Mouse (Mus musculus) kidney, embryonic 14.5 days (tissue): ENCODE data around the gene Slamf7. TPM values are rescaled to one million over a fixed set of nuclear protein-coding genes. Genes with fewer than 3 reads are reported as not detected.

Experiments
- ATAC-seq: fragments of 200-750 bp; cut with Nextera tagmentation; 2 replicates; pipeline ENCODE4 v1.8.0; 2017; ENCODE audit warnings: moderate number of reproducible peaks, mild to moderate bottlenecking, moderate TSS enrichment, moderate library complexity; ENCODE audit not compliant: low FRiP score, low TSS enrichment
- H3K27ac ChIP-seq: fragments of 300-500 bp; sonication (generic); 2 replicates; pipeline ENCODE4 v1.5.1; 2014; ENCODE audit warnings: low read depth, mild to moderate bottlenecking, low read length, moderate library complexity, mixed read lengths
- H3K27me3 ChIP-seq: fragments of 300-500 bp; sonication (generic); 2 replicates; pipeline ENCODE4 v1.6.1; 2014; ENCODE audit warnings: mild to moderate bottlenecking, low read length; ENCODE audit not compliant: control insufficient read depth, insufficient read depth
- H3K36me3 ChIP-seq: fragments of 300-500 bp; sonication (generic); 2 replicates; pipeline ENCODE4 v1.6.1; 2014; ENCODE audit warnings: low read length, mixed read lengths; ENCODE audit not compliant: control insufficient read depth, insufficient read depth
- H3K4me1 ChIP-seq: fragments of 300-500 bp; sonication (generic); 2 replicates; pipeline ENCODE4 v1.6.1; 2014; ENCODE audit warnings: low read length, mixed read lengths; ENCODE audit not compliant: control insufficient read depth, insufficient read depth
- H3K4me2 ChIP-seq: fragments of 300-500 bp; sonication (generic); replicated peaks from 2 replicates; pipeline ENCODE4 v1.6.1; 2014; ENCODE audit warnings: low read depth, mild to moderate bottlenecking, low read length
- H3K4me3 ChIP-seq: fragments of 300-500 bp; sonication (generic); 2 replicates; pipeline ENCODE4 v1.5.1; 2014; ENCODE audit warnings: mild to moderate bottlenecking, low read length
- H3K9ac ChIP-seq: fragments of 300-500 bp; sonication (generic); 2 replicates; pipeline ENCODE4 v1.6.1; 2014; ENCODE audit warnings: low read depth, mild to moderate bottlenecking, low read length, moderate library complexity
- H3K9me3 ChIP-seq: fragments of 300-500 bp; sonication (generic); 2 replicates; pipeline ENCODE4 v1.6.1; 2016; ENCODE audit warnings: low read length; ENCODE audit not compliant: control insufficient read depth
- WGBS: fragments of 180-500 bp; shearing (Covaris S2); extraction: QIAGEN DNeasy Blood & Tissue Kit; methylation state at CpG from one replicate; pipeline ENCODE4 v1.1.7; 2014; 5-methylcytosine and 5-hydroxymethylcytosine counted together
- microRNA-seq: library from miRNA; unstranded; fragments of <30 nt; microRNA quantifications from one replicate; pipeline ENCODE4, GENCODE M21; 2016
- polyA plus RNA-seq: library from polyadenylated mRNA; unstranded; fragments of >200 nt; fragmentation: Nextera tagmentation; extraction: Ambion mirVana; gene quantifications from 2 replicates; pipeline ENCODE4 v1.2.1, GENCODE M21; 2014

Slamf7 gene
- polyA plus RNA-seq, 1 experiment from 2014 or later, result not detected

- Histone ChIP-seq H3K36me3 (no peaks in the 10 kb centered on the region), H3K4me1 (no peaks in the 10 kb centered on the region), H3K27ac (no peak overlapping the region), H3K27me3 (no peaks in the 10 kb centered on the region), H3K4me2 (no peak overlapping the region), H3K4me3 (no peak overlapping the region), H3K9me3 (no peaks in the 10 kb centered on the region), H3K9ac (no peak overlapping the region)
- 95% methylated on average over 2 of the region's 2 CpGs for WGBS
- ATAC-seq, result no peak
Measured at GRCm38 (mm10) chr1:171610026-171610425, 42.8 kb downstream of the Slamf7 start.

GRCm38 (mm10) chr1:171607176-171607575, 45.7 kb downstream of the Slamf7 start, which contains the start of gene Ly9:
Ly9 (minus strand) TSS chr1:171607410.
- H3K4me2 ChIP-seq, result no peak within 1 kb of the TSS
- H3K4me1 ChIP-seq, result no peaks in the 10 kb centered on the region
- no peaks in the 10 kb centered on the region for H3K9me3 ChIP-seq
- 81% methylated on average over 9 of the region's 9 CpGs for WGBS
- no peak within 1 kb of the TSS for H3K27ac ChIP-seq
- no peak for ATAC-seq
- H3K36me3 ChIP-seq, result no peaks in the 10 kb centered on the region
- no peak within 1 kb of the TSS for H3K4me3 ChIP-seq
- no peaks in the 10 kb centered on the region for H3K27me3 ChIP-seq
- no peak within 1 kb of the TSS for H3K9ac ChIP-seq

- H3K36me3 ChIP-seq, result no peaks in the 10 kb centered on the region
- H3K9me3 ChIP-seq, result no peaks in the 10 kb centered on the region
- no peak overlapping the region for H3K9ac ChIP-seq
- H3K4me2 ChIP-seq, result no peak overlapping the region
- H3K4me3 ChIP-seq, result no peak overlapping the region
- H3K4me1 ChIP-seq, result no peaks in the 10 kb centered on the region
- no peak overlapping the region for H3K27ac ChIP-seq
- WGBS, result 83% methylated on average over 3 of the region's 3 CpGs
- ATAC-seq, result no peak
- H3K27me3 ChIP-seq, result no peaks in the 10 kb centered on the region
Measured at GRCm38 (mm10) chr1:171606656-171607055, 46.2 kb downstream of the Slamf7 start.

GRCm38 (mm10) chr1:171604686-171605085, 48.1 kb downstream of the Slamf7 start:
- no peak overlapping the region for H3K4me2 ChIP-seq
- no peak overlapping the region for H3K4me3 ChIP-seq
- 75% methylated on average over 3 of the region's 3 CpGs for WGBS
- no peaks in the 10 kb centered on the region for H3K4me1 ChIP-seq
- no peak for ATAC-seq
- H3K27me3 ChIP-seq, result no peaks in the 10 kb centered on the region
- H3K9me3 ChIP-seq, result no peaks in the 10 kb centered on the region
- no peaks in the 10 kb centered on the region for H3K36me3 ChIP-seq
- H3K9ac ChIP-seq, result no peak overlapping the region
- no peak overlapping the region for H3K27ac ChIP-seq

- Histone ChIP-seq H3K27me3 (no peaks in the 10 kb centered on the region), H3K36me3 (no peaks in the 10 kb centered on the region), H3K4me3 (no peak overlapping the region), H3K4me1 (no peaks in the 10 kb centered on the region), H3K9ac (no peak overlapping the region), H3K4me2 (no peak overlapping the region), H3K27ac (no peak overlapping the region), H3K9me3 (no peaks in the 10 kb centered on the region)
- WGBS, result 90% methylated on average over 2 of the region's 2 CpGs
- no peak for ATAC-seq
Measured at GRCm38 (mm10) chr1:171584584-171584983, 68.3 kb downstream of the Slamf7 start.

Small RNAs within 50 kb of the gene (microRNA-seq; reads per million reads assigned to microRNA genes)
- not detected for gene Mir7683

Other genes starting within 250 kb of the Slamf7 start
- gene Usf1, start 241.7 kb downstream of the Slamf7 start, polyA plus RNA-seq, result 85.4 and 86.4 TPM in 2 replicates
- gene Tstd1, start 234.2 kb downstream of the Slamf7 start, polyA plus RNA-seq, result 2.2 and 4.0 TPM in 2 replicates
- 96.4 and 127 TPM in 2 replicates for gene F11r, start 215.5 kb downstream of the Slamf7 start, polyA plus RNA-seq
- 10.3 and 14.7 TPM in 2 replicates for gene Alyref2, start 149.6 kb downstream of the Slamf7 start, polyA plus RNA-seq
- gene Itln1, start 117.7 kb downstream of the Slamf7 start, polyA plus RNA-seq, result not detected in 2 replicates
- not detected in 2 replicates for gene Cd244a, start 93.8 kb downstream of the Slamf7 start, polyA plus RNA-seq
- gene Ly9, start 45.6 kb downstream of the Slamf7 start, polyA plus RNA-seq, result not detected in 2 replicates
- 1.9 and 3.6 TPM in 2 replicates for gene Cd48, start 29.0 kb upstream of the Slamf7 start, polyA plus RNA-seq
- 0.26 and 0.41 TPM in 2 replicates for gene Slamf1, start 114.1 kb upstream of the Slamf7 start, polyA plus RNA-seq
- 1.1 and 1.2 TPM in 2 replicates for gene Cd84, start 186.7 kb upstream of the Slamf7 start, polyA plus RNA-seq
- gene Gm10521, start 242.6 kb upstream of the Slamf7 start, polyA plus RNA-seq, result not detected in 2 replicates